Mouse (Mus musculus) liver, adult 2 months (tissue): ENCODE data around the gene Eno2. TPM values are rescaled to one million over a fixed set of nuclear protein-coding genes. Genes with fewer than 3 reads are reported as not detected.

Experiments used
- DNase-seq: peaks from one replicate; pipeline ENCODE4 v3.0.0-alpha.2; 2011; ENCODE audit warnings: low read depth, low spot score; ENCODE audit errors: extremely low read depth
- H3K27ac ChIP-seq: fragments of 200-500 bp; replicated peaks from 2 replicates; pipeline ENCODE4 v1.5.1; 2012; ENCODE audit warnings: low read depth, mild to moderate bottlenecking, control low read depth, inconsistent platforms, low read length; ENCODE audit not compliant: insufficient read depth
- H3K27me3 ChIP-seq: fragments of 200-500 bp; 2 replicates; pipeline ENCODE4 v1.6.1; 2012; ENCODE audit warnings: mild to moderate bottlenecking, moderate library complexity, low read length, inconsistent platforms; ENCODE audit not compliant: control insufficient read depth, insufficient read depth
- H3K36me3 ChIP-seq: fragments of 200-500 bp; 2 replicates; pipeline ENCODE4 v1.6.1; 2012; ENCODE audit warnings: low read length, inconsistent platforms; ENCODE audit not compliant: control insufficient read depth, insufficient read depth
- H3K4me1 ChIP-seq: fragments of 200-500 bp; 2 replicates; pipeline ENCODE4 v1.6.1; 2011; ENCODE audit warnings: low read length; ENCODE audit not compliant: control insufficient read depth, insufficient read depth
- H3K4me3 ChIP-seq: fragments of 200-500 bp; 2 replicates; pipeline ENCODE4 v1.5.1; 2011; ENCODE audit warnings: low read depth, mild to moderate bottlenecking, control low read depth, low read length, moderate library complexity; ENCODE audit not compliant: insufficient read depth
- H3K79me2 ChIP-seq: fragments of 200-500 bp; 2 replicates; pipeline ENCODE4 v1.6.1; 2012; ENCODE audit warnings: inconsistent platforms, mild to moderate bottlenecking, low read length, moderate library complexity; ENCODE audit not compliant: control insufficient read depth, insufficient read depth
- H3K9ac ChIP-seq: fragments of 200-500 bp; 2 replicates; pipeline ENCODE4 v1.6.1; 2012; ENCODE audit warnings: low read depth, mild to moderate bottlenecking, control low read depth, inconsistent platforms, low read length
- CTCF ChIP-seq: fragments of 200-500 bp; IDR thresholded peaks from 2 replicates; pipeline ENCODE4 v1.5.1; 2011; ENCODE audit warnings: low read depth, low read length, control low read depth
- POLR2A ChIP-seq: fragments of 200-500 bp; IDR thresholded peaks from 2 replicates; pipeline ENCODE4 v1.6.1; 2011; ENCODE audit warnings: low read length, control low read depth; ENCODE audit not compliant: insufficient read depth; ENCODE audit errors: extremely low read depth
- WGBS: fragments of 180-500 bp; shearing (Covaris S2); methylation state at CpG from one replicate; pipeline ENCODE4 v1.1.7; 2018; 5-methylcytosine and 5-hydroxymethylcytosine counted together
- polyA plus RNA-seq: library from polyadenylated mRNA; depleted of rRNA; stranded (reverse); fragments of >200 nt; gene quantifications from 2 replicates; pipeline ENCODE4 v1.2.3, GENCODE M21; 2012
- total RNA-seq: library from RNA; depleted of rRNA; stranded (reverse); fragments of >200 nt; gene quantifications from 2 replicates; pipeline ENCODE4 v1.2.3, GENCODE M21; 2014

Gene Eno2
- total and polyA plus RNA-seq, 2 experiments: 0.09 to 0.34 TPM

DNA sequence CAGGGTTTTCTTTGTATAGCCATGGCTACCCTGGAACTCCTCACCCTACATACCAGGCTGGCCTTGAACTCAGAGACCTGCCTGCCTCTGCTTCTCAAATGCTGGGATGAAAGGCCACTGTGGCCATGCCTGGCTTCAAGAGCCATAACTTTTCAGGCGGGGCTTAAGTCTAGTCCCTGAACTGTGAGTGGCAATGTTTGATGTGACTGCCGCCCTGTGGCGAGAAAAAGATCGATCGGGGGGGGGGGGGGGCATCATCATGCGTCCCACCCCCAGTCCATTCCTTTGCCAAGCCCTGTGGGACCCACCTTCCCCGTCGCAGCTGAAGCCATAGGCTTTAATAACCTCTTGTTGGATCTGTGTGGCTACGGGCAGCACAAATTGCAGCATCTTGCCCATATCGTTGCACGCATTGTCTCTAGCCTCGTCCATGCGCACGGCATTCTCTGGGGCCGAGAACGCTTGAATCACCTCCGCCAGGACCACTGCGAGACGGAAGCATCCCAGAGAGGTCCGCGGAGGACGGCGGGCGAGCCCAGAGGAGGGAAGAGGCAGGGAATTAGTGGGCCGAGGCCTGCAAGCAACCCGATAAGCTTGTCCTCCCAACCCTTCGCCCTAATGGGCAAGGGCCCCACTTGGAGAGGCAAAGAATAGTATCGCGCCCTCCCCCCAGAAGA is 29.1 kb downstream of the Eno2 start:
- H3K79me2 ChIP-seq: no peaks in the 10 kb centered on the region
- WGBS: under 1% methylated on average over 29 of the region's 29 CpGs
- DNase-seq: peak; percentile 69
- no peaks in the 10 kb centered on the region for H3K27me3 ChIP-seq
- H3K36me3 ChIP-seq: no peaks in the 10 kb centered on the region
- H3K9ac ChIP-seq: peak overlapping the region; percentile 85
- TF ChIP-seq POLR2A (no peak), CTCF (peak; percentile 39)
- H3K4me1 ChIP-seq: peaks cover 18% of the 10 kb centered on the region
- peak overlapping the region; percentile 86 for H3K27ac ChIP-seq
- H3K4me3 ChIP-seq: peak overlapping the region; percentile 75

DNA sequence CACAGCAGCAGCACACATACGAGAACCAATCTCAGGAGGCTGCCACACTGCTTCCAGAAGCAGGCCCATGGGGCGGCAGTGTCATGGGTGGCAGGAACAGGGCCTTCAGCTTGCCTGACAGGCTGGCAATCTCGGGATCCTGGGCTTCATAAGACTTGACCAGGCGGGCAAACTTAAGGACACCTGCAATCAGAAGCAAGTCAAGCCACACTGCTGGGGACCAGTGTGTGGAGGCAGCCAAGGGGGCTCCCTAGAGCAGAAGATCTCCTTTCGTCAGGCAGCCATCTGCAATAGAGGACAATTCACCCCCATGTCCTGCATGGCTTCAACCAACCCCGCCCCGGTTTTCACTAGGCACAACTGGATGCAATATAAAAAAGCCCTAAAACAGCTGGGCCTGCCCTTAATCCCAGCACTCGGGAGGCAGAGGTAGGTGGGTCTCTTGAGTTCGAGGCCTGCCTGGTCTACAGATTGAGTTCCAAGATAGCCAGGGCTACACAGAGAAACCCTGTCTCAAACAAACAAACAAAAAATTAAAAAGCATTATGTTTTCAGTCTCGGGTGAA is 30.2 kb downstream of the Eno2 start:
- H3K9ac ChIP-seq: no peak overlapping the region; the same call in 1 of the 2 replicates
- no peaks in the 10 kb centered on the region for H3K36me3 ChIP-seq
- no peak for DNase-seq
- H3K27ac ChIP-seq: peak overlapping the region; percentile 63
- peaks cover 18% of the 10 kb centered on the region for H3K4me1 ChIP-seq
- no peaks in the 10 kb centered on the region for H3K27me3 ChIP-seq
- TF ChIP-seq POLR2A (no peak), CTCF (no peak)
- WGBS: 88% methylated on average over 10 of the region's 10 CpGs
- H3K79me2 ChIP-seq: no peaks in the 10 kb centered on the region; the same call in 1 of the 2 replicates
- H3K4me3 ChIP-seq: no peak overlapping the region

DNA sequence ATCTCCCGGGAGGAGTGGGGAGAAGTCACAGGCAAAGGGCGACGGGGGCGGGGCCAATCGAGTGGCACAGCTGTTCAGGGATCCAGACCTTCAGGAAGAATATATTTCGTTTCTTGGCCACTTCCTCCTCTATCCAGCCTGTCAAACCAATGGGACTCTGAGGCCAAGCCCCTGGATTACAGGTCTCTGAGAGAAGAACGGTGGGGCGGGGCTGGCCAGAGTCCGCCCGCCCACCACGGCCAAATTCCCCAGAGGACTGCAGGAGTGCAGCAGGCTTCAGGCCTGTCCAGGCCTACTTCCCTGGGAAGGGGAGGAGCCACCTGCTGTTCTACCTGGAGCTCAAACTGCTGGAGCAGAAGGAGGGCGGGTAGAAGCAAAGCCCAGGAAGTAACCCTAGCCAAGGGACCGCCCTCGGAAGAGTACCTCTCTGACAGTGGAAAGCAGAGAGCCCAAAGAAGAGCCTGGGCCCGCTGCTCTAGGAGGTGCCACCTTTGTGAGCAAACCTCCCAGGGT is 30.9 kb downstream of the Eno2 start, which contains the start of gene Ptpn6:
TSS of gene Ptpn6 (minus strand) at position 204 of the 513 bp plus-strand sequence.
- peak within 1 kb of the TSS; percentile 63 for H3K27ac ChIP-seq
- no peak for TF ChIP-seq CTCF
- TF ChIP-seq POLR2A: 0 out of 2 replicates have a peak, but pooled peaks have one; percentile 48
- DNase-seq: peak; percentile 96
- no peaks in the 10 kb centered on the region; the same call in 1 of the 2 replicates for H3K79me2 ChIP-seq
- no peaks in the 10 kb centered on the region for H3K36me3 ChIP-seq
- no peaks in the 10 kb centered on the region for H3K27me3 ChIP-seq
- WGBS: 14% methylated on average over 15 of the region's 15 CpGs
- peak within 1 kb of the TSS; percentile 40 for H3K9ac ChIP-seq
- peak within 1 kb of the TSS; percentile 45 for H3K4me3 ChIP-seq
- peaks cover 18% of the 10 kb centered on the region for H3K4me1 ChIP-seq

DNA sequence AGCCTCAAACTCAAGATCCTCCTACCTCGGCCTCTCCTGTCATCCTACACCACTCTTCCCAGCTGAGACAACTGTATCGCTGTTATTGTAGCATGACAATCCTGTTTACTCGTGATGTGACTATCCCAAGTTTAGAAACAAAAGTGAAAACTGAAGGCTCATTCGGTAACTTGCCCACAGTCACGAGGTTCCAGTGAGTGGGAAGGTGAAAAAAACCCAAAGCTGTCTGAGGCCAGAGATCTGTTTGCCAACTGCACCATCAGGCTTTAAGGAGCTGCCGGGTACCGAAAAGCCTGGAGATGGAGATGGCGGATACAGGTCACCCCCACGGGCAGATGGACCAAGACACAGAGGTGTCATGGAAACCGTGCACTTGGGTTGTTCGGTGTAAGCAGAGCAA is 32.4 kb downstream of the Eno2 start:
- 91% methylated on average over 11 of the region's 11 CpGs for WGBS

DNA sequence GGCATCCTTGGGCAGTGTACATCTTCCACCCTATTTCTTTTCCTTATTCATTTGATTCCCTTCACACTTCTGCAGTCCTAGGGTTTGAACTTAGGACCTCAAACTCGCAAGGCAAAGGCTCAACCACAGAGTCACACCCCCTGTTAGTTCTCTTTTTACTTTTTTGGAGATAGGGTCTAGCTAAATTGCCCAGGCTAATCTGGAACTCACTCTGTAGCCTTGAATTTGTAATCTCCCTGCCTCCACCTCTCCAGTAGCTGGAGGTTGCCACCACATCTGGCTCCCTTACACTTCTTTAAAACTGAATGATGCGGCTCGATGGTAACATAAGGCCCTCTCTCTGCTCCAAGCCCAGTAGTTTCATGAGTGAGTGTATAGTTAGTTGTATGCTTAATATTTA is 35.1 kb downstream of the Eno2 start:
- TF ChIP-seq CTCF: no peak
- TF ChIP-seq POLR2A: no peak
- H3K36me3 ChIP-seq: no peaks in the 10 kb centered on the region; the same call in 1 of the 2 replicates

More for the DNA sequence above, 32.4 kb downstream of the Eno2 start:
- no peaks in the 10 kb centered on the region for H3K36me3 ChIP-seq
- H3K9ac ChIP-seq: no peak overlapping the region
- no peak for DNase-seq
- H3K27me3 ChIP-seq: no peaks in the 10 kb centered on the region
- TF ChIP-seq POLR2A: no peak
- no peak for TF ChIP-seq CTCF
- H3K4me1 ChIP-seq: peaks cover 18% of the 10 kb centered on the region
- H3K4me3 ChIP-seq: no peak overlapping the region
- H3K27ac ChIP-seq: no peak overlapping the region
- no peaks in the 10 kb centered on the region; the same call in 1 of the 2 replicates for H3K79me2 ChIP-seq

More for the DNA sequence above, 35.1 kb downstream of the Eno2 start:
- DNase-seq: no peak
- Histone ChIP-seq H3K9ac (no peak overlapping the region), H3K4me3 (no peak overlapping the region), H3K4me1 (peaks cover 7% of the 10 kb centered on the region), H3K27ac (no peak overlapping the region), H3K27me3 (no peaks in the 10 kb centered on the region), H3K79me2 (no peaks in the 10 kb centered on the region; the same call in 1 of the 2 replicates)
- 95% methylated on average over 3 of the region's 3 CpGs for WGBS
